Mouse (Mus musculus) heart, adult 2 months (tissue): ENCODE data around the gene Duxf3. TPM values are rescaled to one million over a fixed set of nuclear protein-coding genes. Genes with fewer than 3 reads are reported as not detected.

ENCODE experiments used
- DNase-seq, 2 experiments: peaks; one replicate each; pipeline ENCODE4 v3.0.0; 2021
- H3K27ac ChIP-seq: fragments of 200-600 bp; 2 replicates; pipeline ENCODE4 v1.8.1; 2022
- H3K27me3 ChIP-seq: fragments of 200-500 bp; 2 replicates; pipeline ENCODE4 v1.6.1; 2012; ENCODE audit warnings: mild to moderate bottlenecking, low read length, inconsistent platforms, mixed read lengths; ENCODE audit not compliant: control insufficient read depth, insufficient read depth
- H3K36me3 ChIP-seq: fragments of 200-500 bp; 2 replicates; pipeline ENCODE4 v1.6.1; 2012; ENCODE audit warnings: low read length, inconsistent platforms; ENCODE audit not compliant: control insufficient read depth, insufficient read depth
- H3K4me1 ChIP-seq: fragments of 200-500 bp; 2 replicates; pipeline ENCODE4 v1.6.1; 2011; ENCODE audit warnings: low read length; ENCODE audit not compliant: control insufficient read depth, insufficient read depth
- H3K4me3 ChIP-seq: fragments of 200-600 bp; 2 replicates; pipeline ENCODE4 v1.8.1; 2022
- H3K79me2 ChIP-seq: fragments of 200-500 bp; replicated peaks from 2 replicates; pipeline ENCODE4 v1.6.1; 2012; ENCODE audit warnings: mild to moderate bottlenecking, inconsistent platforms, low read length, moderate library complexity, mixed read lengths; ENCODE audit not compliant: control insufficient read depth, insufficient read depth
- H3K9ac ChIP-seq: fragments of 200-500 bp; 2 replicates; pipeline ENCODE4 v1.6.1; 2012; ENCODE audit warnings: low read depth, mild to moderate bottlenecking, control low read depth, inconsistent platforms, low read length, mixed read lengths
- CTCF ChIP-seq: fragments of 200-600 bp; IDR thresholded peaks from 2 replicates; pipeline ENCODE4 v1.8.1; 2022; ENCODE audit warnings: antibody characterized with exemption, mild to moderate bottlenecking, moderate library complexity
- EP300 ChIP-seq: fragments of 200-500 bp; IDR thresholded peaks from 2 replicates; pipeline ENCODE4 v1.6.1; 2011; ENCODE audit warnings: low read depth, low read length, control low read depth; ENCODE audit not compliant: insufficient read depth
- POLR2A ChIP-seq: fragments of 200-500 bp; IDR thresholded peaks from 2 replicates; pipeline ENCODE4 v1.6.1; 2011; ENCODE audit warnings: mild to moderate bottlenecking, low read depth, low read length, control low read depth; ENCODE audit not compliant: insufficient read depth
- WGBS: fragments of 180-500 bp; shearing (Covaris S2); methylation state at CpG from one replicate; pipeline ENCODE4 v1.1.7; 2018; 5-methylcytosine and 5-hydroxymethylcytosine counted together
- intact Hi-C: fragments of 180-260 bp; cut with DNase I; formaldehyde crosslinking; loops from one replicate; pipeline ENCODE4 v1.15.1; 2025
- polyA plus RNA-seq: library from polyadenylated mRNA; depleted of rRNA; stranded (reverse); fragments of >200 nt; gene quantifications from 2 replicates; pipeline ENCODE4 v1.2.3, GENCODE M21; 2012
- total RNA-seq, 2 experiments: library from RNA; stranded (reverse); gene quantifications; 2 replicates each; pipeline ENCODE4 v1.2.3; 2021

Duxf3 gene
- total and polyA plus RNA-seq, 3 experiments = not detected

GRCm38 (mm10) chr10:58220726-58221125 lies 11.7 kb downstream of the Duxf3 start:
- no peaks in the 10 kb centered on the region for H3K4me1 ChIP-seq
- intact Hi-C loops = no loop called here
- H3K9ac ChIP-seq = no peak overlapping the region
- no peak overlapping the region for H3K4me3 ChIP-seq
- 0 out of 2 replicates have a peak, but pooled peaks cover 2% of the 10 kb centered on the region for H3K27me3 ChIP-seq
- H3K27ac ChIP-seq = no peak overlapping the region
- TF ChIP-seq POLR2A (no peak), CTCF (no peak), EP300 (no peak)
- no peaks in the 10 kb centered on the region for H3K36me3 ChIP-seq
- no peak for DNase-seq
- 70% methylated on average over 6 of the region's 6 CpGs for WGBS
- H3K79me2 ChIP-seq = no peaks in the 10 kb centered on the region

- Histone ChIP-seq H3K27ac (no peak overlapping the region), H3K4me1 (no peaks in the 10 kb centered on the region), H3K27me3 (peaks cover 4% of the 10 kb centered on the region; the same call in 1 of the 2 replicates), H3K9ac (no peak overlapping the region), H3K79me2 (no peaks in the 10 kb centered on the region), H3K36me3 (no peaks in the 10 kb centered on the region), H3K4me3 (no peak overlapping the region)
- WGBS = 53% methylated on average over 3 of the region's 3 CpGs
- intact Hi-C loops = no loop called here
- DNase-seq = no peak
- TF ChIP-seq POLR2A (no peak), EP300 (no peak), CTCF (no peak)
These were observed 15.1 kb downstream of the Duxf3 start for GRCm38 (mm10) chr10:58217366-58217765.

- WGBS = 72% methylated on average over 1 of the region's 1 CpGs
- H3K36me3 ChIP-seq = no peaks in the 10 kb centered on the region
- peaks cover 4% of the 10 kb centered on the region; the same call in 1 of the 2 replicates for H3K27me3 ChIP-seq
- TF ChIP-seq CTCF (no peak), EP300 (no peak), POLR2A (no peak)
- H3K4me3 ChIP-seq = no peak overlapping the region
- intact Hi-C loops = no loop called here
- no peak overlapping the region for H3K27ac ChIP-seq
- H3K9ac ChIP-seq = no peak overlapping the region
- DNase-seq = no peak
- H3K79me2 ChIP-seq = no peaks in the 10 kb centered on the region; the same call in 1 of the 2 replicates
- no peaks in the 10 kb centered on the region for H3K4me1 ChIP-seq
These were observed 17.1 kb downstream of the Duxf3 start for GRCm38 (mm10) chr10:58215353-58215752.

GRCm38 (mm10) chr10:58214934-58215333 lies 17.5 kb downstream of the Duxf3 start:
- Histone ChIP-seq H3K79me2 (no peaks in the 10 kb centered on the region; the same call in 1 of the 2 replicates), H3K4me3 (no peak overlapping the region), H3K36me3 (no peaks in the 10 kb centered on the region), H3K27ac (no peak overlapping the region), H3K9ac (no peak overlapping the region), H3K4me1 (no peaks in the 10 kb centered on the region), H3K27me3 (peaks cover 4% of the 10 kb centered on the region; the same call in 1 of the 2 replicates)
- DNase-seq = no peak
- intact Hi-C loops = no loop called here
- WGBS = 68% methylated on average over 5 of the region's 5 CpGs
- TF ChIP-seq CTCF (no peak), EP300 (no peak)

GRCm38 (mm10) chr10:58214497-58214896 lies 18.0 kb downstream of the Duxf3 start:
- H3K4me3 ChIP-seq = no peak overlapping the region
- no peaks in the 10 kb centered on the region; the same call in 1 of the 2 replicates for H3K79me2 ChIP-seq
- H3K36me3 ChIP-seq = no peaks in the 10 kb centered on the region
- peaks cover 4% of the 10 kb centered on the region; the same call in 1 of the 2 replicates for H3K27me3 ChIP-seq
- DNase-seq = no peak
- TF ChIP-seq EP300 = no peak
- TF ChIP-seq POLR2A = no peak
- TF ChIP-seq CTCF = no peak
- H3K4me1 ChIP-seq = no peaks in the 10 kb centered on the region
- intact Hi-C loops = no loop called here
- H3K9ac ChIP-seq = no peak overlapping the region
- H3K27ac ChIP-seq = no peak overlapping the region

- Histone ChIP-seq H3K4me1 (no peaks in the 10 kb centered on the region), H3K27me3 (peaks cover 2% of the 10 kb centered on the region; the same call in 1 of the 2 replicates), H3K79me2 (no peaks in the 10 kb centered on the region; the same call in 1 of the 2 replicates), H3K27ac (no peak overlapping the region), H3K9ac (no peak overlapping the region), H3K36me3 (no peaks in the 10 kb centered on the region), H3K4me3 (no peak overlapping the region)
- WGBS = 70% methylated on average over 7 of the region's 7 CpGs
- no peak for DNase-seq
- intact Hi-C loops = no loop called here
- TF ChIP-seq EP300 = no peak
- no peak for TF ChIP-seq POLR2A
- no peak for TF ChIP-seq CTCF
These were observed 20.2 kb downstream of the Duxf3 start for GRCm38 (mm10) chr10:58212230-58212629.
